Mouse (Mus musculus) cerebral cortex, adult 2 months (tissue): Measurements from ENCODE around the gene Slc5a5.

ENCODE experiments used
- WGBS: fragments of 180-500 bp; shearing (Covaris S2); methylation state at CpG from one replicate; pipeline ENCODE4 v1.1.7; 2018; 5-methylcytosine and 5-hydroxymethylcytosine counted together

Slc5a5 gene

DNA sequence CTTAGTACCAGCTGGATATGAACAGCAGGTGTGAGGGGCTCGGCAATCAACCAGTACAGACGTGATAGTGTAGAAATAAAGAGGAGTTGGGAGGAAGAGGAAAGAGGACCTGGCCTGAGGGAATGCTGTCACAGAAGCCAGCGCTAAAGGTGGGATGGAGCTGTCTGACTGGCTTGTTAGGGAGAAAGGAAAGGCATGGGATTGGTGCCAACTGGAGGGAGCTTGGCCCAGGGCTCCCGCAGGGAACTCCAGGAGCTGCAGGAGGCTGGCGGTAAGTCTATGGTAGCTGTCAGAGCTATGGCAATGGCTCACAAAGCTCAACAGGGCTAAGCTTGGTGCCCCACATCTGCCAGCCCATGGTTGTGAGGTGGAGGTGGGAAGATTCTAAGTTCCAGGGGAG, 9.7 kb upstream of the Slc5a5 start:
- 36% methylated on average over 5 of the region's 5 CpGs for WGBS

DNA sequence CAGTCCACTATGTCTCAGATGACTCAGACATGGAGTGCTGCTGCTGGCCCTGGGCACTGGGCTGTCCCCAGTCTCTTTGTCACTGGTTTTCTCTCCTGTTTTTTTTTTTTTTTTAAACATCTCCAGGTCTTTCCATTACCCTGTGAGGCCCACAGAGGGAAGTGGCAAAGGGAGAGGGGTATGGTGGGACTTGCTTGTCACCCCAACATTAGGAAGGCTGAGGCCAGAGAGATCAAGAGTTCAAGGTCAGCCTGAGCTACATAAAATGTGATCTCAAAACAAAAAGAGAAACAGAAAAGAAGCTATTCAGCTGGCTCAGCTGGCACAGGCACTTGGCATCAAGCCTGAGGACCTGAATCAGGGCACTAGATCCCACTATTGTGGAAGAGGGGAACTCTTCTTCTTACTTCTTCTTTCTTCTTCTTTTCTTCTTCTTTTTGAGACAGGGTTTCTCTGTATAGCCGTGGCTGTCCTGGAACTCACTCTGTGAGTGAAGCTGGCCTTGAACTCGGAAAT, 8.4 kb upstream of the Slc5a5 start:
- 82% methylated on average over 2 of the region's 2 CpGs for WGBS

DNA sequence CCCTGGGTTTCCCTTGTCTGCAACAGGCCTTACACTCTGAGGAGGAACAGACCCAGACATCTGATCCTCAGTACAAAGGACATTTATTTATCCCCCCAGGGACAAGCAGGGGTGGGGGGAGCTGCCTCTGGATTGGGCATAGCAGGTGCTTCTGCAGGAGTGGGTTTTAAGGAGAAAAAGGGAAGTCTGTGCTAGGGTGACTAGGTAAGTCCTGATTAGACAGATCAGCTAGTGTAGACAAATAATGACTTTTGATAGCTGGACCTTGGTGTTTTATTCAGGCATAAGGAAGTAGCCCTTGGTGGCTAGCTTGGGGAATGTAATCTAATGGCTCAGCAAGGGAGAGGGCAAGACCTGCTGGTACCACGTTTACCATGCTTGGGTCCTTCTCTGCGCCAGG, 6.7 kb upstream of the Slc5a5 start:
- WGBS, result 73% methylated on average over 2 of the region's 2 CpGs

DNA sequence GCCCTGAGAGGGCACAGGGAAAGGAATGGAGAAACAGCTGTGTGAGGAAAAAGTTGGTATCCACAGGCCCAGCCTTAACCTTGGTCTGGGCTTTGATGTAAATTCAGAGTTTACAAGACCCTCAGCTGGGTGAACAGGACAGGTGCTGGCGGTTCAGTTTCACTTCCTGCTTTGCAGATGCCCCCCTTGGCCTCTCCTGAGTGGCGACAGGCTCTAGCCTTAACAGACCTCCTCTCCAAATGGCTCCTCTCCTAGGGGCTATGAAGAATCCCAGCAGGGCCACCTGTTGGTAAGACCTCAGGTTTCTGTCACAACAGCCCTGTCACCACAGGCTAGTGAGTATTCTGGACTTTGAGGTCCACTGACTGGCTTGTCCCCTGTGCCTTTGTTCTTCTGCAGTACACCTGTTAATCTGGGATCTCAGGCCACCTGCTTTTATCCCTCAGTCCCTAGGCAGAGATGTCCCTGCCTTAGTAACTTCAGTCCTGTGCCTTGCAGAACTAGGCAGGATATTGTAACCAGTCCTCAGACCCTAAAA, 6.2 kb upstream of the Slc5a5 start:
- whole genome bisulfite sequencing, result 39% methylated on average over 2 of the region's 2 CpGs

DNA sequence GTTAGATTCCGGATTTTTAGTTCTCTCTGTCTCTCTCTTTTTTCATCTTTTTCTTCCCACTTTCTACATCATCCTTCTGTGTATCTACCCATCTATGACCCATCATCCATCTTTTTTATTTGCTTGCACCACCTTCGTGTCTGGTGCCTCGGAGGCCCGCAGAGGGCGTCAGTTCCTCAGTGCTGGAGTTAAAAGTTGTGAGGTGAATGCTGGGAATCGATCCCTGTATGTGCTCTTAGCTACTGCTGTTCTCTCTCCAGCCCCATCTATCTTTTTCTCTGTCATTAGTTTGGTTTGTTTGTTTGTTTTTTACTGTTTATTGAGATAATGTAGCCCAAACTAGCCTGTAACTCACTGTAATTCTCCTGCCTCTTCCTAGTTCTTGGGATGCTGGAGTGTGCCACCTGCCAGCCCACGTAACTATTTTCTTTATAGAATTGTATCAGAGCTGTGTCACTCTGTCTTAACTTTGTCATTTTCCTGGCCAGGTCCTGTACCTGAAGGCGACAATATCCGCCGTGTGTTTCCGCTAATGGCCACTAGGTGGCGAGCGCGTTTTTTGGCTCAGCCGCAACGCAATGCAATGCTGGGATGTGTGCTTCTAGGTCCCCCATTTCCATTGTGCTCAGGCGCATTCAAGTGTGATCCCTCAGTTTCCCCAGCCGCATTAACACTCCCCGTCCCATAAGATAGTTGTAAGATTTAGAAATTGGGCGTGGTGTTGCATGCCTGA, 5.3 kb upstream of the Slc5a5 start:
- WGBS, result 0% methylated on average over 20 of the region's 20 CpGs

DNA sequence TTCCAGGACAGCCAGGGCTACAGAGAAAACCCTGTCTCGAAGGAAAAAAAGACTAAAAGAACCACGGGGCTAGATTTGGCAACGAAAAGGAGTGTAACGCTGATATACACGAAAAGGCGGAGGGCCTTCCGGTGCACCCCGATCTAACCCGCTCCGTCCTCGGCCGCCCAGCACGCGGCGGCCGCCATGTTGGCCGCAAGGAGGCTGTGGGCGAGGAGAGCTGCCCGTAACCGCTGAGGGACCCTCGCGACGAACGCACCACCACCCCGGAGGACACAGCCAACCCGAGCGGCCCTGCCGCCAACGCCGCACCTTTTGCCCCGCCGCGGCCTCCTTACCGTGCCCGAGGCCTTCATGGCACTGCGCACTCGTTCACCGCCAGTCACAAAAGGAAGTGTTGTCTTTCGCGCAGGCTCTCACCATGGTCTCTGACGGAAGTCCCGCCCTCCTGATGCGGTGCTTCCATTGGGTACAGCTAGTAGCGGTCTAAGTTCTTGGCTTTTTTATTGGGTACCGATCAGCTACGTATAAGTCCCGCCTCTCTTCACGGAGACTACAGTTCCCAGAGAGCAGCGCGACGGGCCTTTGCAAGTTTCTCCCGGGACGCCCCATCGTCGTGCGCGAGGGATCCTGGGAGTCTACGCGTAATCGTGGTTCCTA, 4.6 kb upstream of the Slc5a5 start, which contains the start of gene Rpl18a:
Rpl18a (minus strand) TSS at position 392 of the 660 bp plus-strand sequence.
- WGBS, result under 1% methylated on average over 60 of the region's 60 CpGs

DNA sequence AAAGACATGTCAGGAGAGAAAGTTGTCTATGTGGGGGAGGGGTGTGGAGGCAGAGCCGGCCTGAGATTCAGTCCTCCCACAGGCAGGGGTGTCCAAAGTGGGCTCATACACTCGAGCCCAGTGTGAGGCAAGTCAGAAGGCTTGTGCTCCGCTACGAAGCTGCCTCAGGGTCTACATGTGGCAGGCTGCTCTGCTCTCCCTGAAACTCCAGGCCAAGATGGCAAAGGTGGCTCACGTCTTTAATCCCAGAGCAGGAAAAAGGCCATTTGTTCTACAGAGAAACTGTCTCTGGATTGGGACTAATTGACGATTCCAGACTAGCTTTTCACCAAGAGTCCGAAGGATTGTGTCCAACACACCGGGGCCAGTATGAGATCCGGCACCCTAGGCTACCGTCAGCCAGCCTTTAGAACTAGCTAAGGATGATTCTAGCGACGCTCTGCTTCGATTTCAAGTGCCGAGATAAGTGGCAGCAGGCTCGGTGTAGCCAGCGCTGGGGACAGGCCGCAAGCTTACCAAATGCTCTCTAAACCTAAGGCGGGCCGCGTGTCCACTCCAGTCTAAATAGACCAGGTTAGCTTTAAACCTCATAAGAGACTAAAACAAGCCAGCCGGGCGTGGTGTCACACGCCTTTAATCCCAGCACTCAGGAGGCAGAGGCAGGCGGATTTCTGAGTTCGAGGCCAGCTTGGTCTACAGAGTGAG, 3.9 kb upstream of the Slc5a5 start:
- 2% methylated on average over 25 of the region's 25 CpGs for WGBS

DNA sequence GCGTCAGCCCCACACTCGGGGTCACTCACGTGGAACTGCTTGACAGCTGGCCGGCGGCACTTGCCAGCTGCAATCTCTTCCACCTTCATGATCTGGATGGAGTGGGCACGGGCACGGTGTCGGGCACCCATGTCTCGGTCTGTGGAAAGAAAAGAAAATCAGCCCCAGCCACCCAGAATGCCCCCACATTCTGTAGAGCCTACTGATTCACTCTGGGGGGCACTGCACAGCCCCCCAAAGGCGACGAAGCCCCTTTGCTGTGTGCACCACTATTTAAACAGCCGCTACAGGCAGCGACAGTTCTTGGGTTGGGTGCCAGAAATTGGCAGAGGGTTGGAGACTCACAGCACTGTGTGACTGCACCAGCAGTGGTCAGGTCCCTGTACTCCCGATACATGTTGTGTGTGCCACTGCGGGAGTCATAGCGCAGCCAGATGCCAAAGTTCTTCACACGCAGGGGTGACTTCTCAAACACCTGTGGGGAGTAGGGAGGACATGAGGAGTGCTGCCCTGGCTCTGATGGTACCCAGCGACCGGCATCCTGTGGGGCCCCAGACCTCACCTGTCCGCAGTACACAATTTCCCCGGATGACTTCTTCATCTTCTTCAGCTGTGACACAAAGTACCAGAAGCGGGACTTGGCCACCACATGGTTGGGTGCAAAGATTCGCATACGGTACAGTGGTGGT, 3.2 kb upstream of the Slc5a5 start:
- 69% methylated on average over 24 of the region's 24 CpGs for WGBS

DNA sequence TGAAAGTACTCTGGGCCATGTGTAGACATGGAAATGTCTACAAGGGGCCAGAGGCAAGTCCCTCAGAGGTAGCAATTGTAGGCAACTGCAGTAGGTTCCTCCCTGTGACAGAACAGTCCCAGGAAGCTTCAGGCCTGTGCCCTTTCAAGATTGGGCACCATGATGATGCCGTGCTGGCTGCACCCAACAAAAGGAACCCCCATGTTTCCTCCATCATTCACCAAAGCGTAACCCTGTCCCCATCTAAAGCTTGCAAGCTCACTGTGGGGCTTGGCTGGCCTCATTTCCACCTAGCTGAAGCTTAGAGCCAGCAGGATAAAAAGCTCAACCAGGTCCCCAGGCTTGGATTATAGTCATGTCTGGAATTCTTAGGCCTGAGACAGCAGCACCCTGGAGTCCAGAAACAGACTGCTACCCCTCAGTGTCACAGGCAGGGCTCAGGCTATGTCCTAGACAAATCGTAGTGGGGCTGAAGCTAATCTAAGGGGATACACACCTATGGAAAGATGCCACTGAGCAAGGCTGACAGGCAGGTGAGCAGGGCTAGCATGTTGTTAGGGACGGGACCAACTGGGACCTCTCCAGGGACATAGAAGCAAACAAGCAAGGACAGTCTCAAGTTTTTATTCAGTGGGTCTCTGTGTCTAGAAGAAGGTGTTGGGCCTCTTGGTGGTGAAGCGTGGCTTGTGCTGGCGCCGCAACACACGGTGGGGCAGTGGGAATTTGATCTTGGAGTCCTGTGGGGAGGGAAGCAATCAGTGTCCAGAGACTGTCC, 2.4 kb upstream of the Slc5a5 start:
- WGBS, result 88% methylated on average over 8 of the region's 8 CpGs

DNA sequence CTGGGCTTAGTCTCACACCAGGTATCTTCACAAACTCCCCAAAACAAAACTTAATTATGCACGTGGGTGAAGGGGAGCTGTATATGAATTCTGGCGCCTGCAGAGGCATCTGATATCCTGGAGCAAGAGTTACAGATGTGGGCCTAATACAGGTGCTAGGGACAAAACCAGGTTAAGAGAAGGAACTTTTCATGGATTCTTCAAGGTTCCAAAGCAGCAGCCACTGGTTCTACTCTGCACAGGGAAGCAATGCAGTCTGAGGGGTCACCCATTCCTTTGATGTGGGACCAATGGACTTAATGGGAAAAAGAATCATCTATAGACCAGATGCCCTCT, 1.8 kb upstream of the Slc5a5 start:
- 71% methylated on average over 2 of the region's 2 CpGs for WGBS

DNA sequence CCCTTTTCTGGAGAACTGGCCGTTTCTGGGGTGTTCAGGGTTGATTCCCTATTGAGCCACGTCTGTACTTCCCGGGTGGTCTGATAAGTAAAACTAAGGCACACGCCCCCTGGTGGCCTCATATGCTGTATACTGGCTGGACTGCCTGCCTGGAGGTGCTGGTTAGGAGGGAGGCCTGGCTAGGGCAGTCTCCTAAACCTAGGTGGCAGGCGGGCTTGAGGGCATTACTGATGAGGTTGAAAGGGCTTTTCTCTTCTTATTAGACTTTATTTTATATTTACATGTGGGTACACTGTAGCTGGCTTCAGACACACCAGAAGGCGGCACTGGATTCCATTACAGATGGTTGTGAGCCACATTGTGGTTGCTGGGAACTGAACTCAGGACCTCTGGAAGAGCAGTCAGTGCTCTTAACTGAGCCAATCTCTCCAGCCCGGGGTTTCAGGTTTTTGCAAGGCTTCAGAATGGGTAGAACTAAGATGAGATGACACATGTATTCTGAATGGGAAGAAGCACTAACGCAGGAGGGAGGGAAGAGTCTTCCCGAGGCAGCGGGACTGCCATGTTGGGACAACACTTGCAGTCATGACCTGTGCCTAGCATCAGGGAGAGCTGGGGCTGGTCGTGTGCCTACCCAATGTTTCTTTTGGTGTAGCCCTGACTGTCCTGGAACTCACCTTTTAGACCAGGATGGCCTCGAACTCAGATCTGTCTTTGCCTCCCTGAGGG, 1.3 kb upstream of the Slc5a5 start:
- 39% methylated on average over 12 of the region's 12 CpGs for WGBS

DNA sequence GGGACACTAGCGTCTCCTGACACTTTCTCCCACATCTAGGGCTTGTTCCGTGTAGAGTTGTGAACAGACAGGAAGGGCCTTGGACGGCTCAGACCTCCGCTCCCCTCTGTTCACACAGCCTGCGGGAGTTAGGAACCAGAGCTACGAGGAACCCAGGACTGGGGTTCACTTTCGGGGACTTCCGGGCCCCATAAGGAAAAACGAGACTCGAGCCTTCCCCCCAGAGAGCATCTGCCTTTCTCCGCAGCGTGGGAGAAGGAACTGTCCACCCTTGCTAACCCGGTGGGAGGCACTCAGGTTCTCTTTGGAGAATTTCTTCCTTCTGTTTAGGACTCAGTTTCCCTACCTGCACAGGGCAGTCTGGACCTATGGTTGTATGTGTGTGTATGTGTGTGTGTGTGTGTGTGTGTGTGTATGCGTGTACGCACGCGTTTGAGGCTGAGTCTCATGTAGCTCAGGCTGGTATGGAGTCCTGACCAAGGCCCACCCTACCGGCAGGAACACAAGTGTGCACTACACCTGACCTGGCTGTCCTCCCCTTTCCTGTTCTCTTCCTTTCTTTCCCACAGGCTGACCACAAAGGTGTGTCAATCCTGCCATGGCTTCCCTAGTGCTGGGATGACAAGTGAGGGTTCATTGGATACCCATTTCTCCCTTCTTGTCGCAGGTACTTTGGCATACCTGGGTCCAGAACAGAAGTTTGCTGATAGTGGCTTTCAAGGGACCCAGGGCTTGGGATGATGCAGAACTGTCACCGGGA, 519 bp upstream of the Slc5a5 start:
- 54% methylated on average over 20 of the region's 20 CpGs for WGBS

DNA sequence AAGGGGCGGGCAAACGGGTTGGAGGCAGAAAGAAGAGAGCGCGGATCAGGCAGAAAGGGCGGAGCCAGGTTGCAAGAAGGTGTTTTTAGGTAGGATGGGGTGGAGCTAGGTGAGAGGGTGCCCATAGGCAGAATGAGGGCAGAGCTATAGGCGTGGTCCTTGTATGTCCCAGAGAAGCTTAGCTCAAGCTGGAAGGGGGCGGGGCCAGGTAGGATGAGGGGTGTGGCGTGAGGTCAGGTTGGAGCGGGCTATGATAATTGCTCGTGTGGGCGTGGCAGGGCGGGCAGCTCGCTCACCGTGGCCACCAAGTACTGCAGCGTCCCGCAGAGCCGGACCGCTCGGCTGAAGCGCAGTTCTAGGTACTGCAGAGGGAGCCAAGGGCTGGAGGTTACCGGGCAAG, 1.2 kb downstream of the Slc5a5 start:
- WGBS, result 39% methylated on average over 21 of the region's 21 CpGs

DNA sequence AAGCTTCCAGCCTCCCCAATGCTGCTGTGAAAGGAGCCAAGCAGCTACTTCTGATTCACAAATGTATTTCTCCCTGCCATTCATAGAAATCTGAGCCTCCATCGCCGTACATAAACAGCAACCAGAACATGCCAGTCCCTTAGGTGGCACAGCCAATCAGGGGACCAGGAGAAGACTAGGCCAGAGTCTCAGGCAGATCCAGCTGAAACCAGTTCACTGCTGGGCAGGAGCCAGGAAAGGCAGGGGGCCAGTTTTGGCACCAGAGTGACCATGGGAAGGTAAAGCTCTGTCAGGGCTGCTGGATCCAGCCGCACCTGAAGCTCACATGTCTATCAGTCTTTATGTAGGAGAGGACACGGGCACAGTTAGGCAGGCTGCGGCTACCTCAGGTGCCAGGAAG, 1.9 kb downstream of the Slc5a5 start:
- 89% methylated on average over 5 of the region's 5 CpGs for WGBS

DNA sequence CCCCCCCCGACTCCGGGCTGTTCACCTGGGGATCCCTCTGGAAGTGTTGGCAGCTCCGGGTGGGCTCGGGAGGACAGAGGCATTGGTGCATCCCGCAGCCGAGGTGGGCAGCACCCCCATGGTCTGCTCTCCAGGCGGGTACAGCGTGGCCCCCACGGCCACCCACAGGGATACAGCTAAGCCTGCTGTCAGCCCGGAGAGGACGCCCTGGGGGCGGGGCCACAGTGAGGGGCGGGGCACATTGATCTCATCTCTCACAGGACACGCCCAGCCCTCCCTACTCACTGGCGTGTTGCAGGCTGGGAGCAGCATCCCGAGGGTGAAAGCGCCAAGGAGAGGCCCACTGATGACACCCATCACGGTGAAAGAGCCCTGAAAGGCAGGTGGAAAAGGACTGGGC, 4.9 kb downstream of the Slc5a5 start:
- WGBS, result 10% methylated on average over 18 of the region's 18 CpGs

DNA sequence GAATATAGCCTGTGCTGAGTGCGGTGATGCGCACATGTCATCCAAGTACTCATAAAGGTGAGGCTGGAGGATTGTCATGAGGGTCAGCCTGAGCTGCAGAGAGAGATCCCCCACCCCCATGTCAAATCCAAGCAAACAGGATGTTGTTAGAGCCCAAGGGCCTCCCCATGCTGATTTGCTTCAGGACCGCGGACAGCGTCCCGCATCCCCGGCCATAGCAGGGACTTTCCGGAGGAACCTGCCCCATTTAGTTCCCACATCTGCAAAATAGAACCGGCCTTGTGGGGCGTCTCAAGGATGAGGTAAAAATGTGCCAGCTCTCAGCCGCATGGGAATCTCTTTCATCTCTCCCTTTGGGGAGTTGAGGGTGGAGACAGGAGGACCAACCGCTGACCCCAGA, 6.9 kb downstream of the Slc5a5 start:
- whole genome bisulfite sequencing, result 46% methylated on average over 12 of the region's 12 CpGs

DNA sequence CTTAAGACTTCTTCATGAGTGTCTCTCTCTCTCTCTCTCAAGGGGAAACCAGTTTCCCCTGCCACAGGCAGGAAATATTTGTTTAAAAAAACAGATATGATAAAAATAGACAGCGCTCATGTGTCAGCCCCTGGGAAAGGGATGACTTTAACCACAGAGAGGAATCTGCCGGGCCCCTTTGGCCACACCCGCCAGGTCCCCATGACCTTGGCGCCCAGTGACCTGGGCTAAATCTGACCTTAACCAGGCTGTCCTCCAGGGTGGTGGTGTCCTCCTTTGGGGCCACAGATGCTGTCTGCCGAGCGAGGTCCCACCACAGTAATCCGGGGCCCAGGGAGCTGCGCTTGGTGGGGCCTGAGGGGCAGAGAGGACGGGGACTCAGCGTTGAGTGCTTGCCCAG, 7.9 kb downstream of the Slc5a5 start:
- WGBS, result 82% methylated on average over 10 of the region's 10 CpGs

DNA sequence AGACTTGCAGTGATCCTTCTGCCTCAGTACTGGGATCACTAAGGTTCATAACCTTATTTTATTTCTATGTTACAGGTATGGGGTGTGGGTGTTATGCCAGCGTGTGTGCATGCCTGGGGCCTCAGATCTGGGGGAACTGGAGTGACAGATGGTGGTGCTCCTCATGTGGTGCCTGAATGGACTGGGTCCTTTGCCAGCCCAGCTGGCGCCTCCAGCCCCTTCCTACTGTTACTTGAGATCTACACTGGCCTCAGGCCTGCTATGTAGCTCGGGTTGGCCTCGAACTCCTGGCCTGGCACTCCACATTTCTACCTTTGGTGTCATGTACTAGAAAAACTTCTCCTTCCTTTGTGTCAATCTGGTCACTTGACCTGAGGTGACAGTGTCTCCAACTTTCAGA, 8.4 kb downstream of the Slc5a5 start:
- 72% methylated on average over 4 of the region's 4 CpGs for WGBS

DNA sequence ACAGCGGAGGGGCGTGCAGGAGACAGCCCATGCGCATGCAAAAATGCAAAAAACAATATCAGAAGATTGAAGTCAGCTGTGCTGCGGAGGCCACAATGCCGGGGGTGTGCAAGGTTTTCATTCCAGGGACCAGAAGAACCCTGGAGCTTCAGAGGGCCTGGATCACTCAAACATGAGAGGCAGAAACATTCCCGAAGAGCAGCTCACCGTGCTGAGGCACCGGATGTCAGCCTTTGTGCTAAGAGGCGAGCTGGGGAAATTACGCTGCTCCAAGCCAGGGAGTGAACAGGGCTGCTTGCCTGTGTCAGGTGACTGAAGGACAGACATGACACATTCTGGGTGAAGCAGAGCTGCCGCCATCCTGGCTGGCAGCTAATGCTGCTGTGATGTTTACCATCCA, 12.0 kb downstream of the Slc5a5 start:
- 43% methylated on average over 11 of the region's 11 CpGs for WGBS

DNA sequence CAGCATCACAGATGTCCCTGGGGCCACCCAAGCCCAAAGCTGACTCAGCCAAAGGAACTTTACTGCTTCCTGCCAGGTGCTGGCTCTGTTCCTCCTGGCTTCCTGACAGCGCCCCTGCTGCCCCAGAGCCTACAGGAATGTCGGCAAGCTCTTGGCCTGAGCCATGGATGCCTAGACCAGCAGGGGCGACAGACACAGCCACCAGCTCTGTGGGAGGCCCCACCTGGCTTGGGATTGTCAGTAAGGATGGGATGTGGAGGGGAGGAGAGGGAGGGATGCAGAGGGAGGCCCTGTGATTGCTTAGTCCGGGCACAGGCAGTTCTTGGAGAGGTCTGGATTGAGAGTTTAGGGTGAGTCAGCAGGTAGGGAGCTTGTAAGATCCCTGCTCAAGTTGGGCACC, 12.4 kb downstream of the Slc5a5 start:
- WGBS, result 15% methylated on average over 4 of the region's 4 CpGs
